14 mouse cellular contexts compared by ENCODE assay signal in genomic region chr17:69421592-69421991, GRCm38 (mm10). TPM values are rescaled to one million over a fixed set of nuclear protein-coding genes. Genes with fewer than 3 reads are reported as not detected.
DNase-seq lines count a peak whose midpoint lies in the region; ATAC-seq and TF ChIP-seq lines count a peak whose summit lies in the region.
"Had no signal": no experiment of that assay in that cellular context is flagged by ENCODE, and none has a peak within 500 bp of the region (broad histone marks: within the 10 kb centered on the region; RNA-seq: fewer than 3 reads in every experiment).

No protein-coding gene starts in this region.

- H3K4me1 ChIP-seq in lung, embryonic 14.5 days (ENCODE audit: insufficient read depth), result 0 out of 2 replicates have a peak, but pooled peaks cover 3% of the 10 kb centered on the region
- H3K4me1 ChIP-seq in ES-E14 (ENCODE audit: control insufficient read depth in 2 of 2, insufficient read depth in 2 of 2, low read length in 2 of 2, poor library complexity in 1 of 2), result peaks cover 2 to 5% of the 10 kb centered on the region in 2 experiments; a peak in 2 of 4 replicates
- no peaks in the 10 kb centered on the region for H3K4me1 ChIP-seq in midbrain, postnatal 0 days (ENCODE audit: insufficient read depth, low read length)

- no peaks in the 10 kb centered on the region for H3K36me3 ChIP-seq in lung, embryonic 14.5 days (ENCODE audit: insufficient read depth)
- H3K36me3 ChIP-seq in ES-E14 (ENCODE audit: control insufficient read depth, insufficient read depth, low read length, poor library complexity, severe bottlenecking), result no peaks in the 10 kb centered on the region
- H3K36me3 ChIP-seq in midbrain, postnatal 0 days (ENCODE audit: insufficient read depth, low read length), result no peaks in the 10 kb centered on the region
- H3K36me3 ChIP-seq: heart, embryonic 13.5 days had no signal

- H3K27ac ChIP-seq in lung, embryonic 14.5 days (ENCODE audit: low read depth), result no peak overlapping the region
- peak overlapping the region; percentile 74 for H3K27ac ChIP-seq in ES-E14 (ENCODE audit: insufficient read depth, low read depth, low read length, poor library complexity, severe bottlenecking)
- H3K27ac ChIP-seq in midbrain, postnatal 0 days (ENCODE audit: low read depth, low read length), result no peak overlapping the region
- H3K27ac ChIP-seq: heart, embryonic 13.5 days had no signal

- no peak for ATAC-seq in lung, embryonic 14.5 days (ENCODE audit: insufficient read depth)
- ATAC-seq in midbrain, postnatal 0 days (ENCODE audit: low FRiP score), result no peak
- ATAC-seq: intestine, postnatal 0 days had no signal

- DNase-seq in lung, embryonic 14.5 days, result peak; percentile 60
- DNase-seq in lung, postnatal 10 days, result no peak
- DNase-seq in ES-E14 (ENCODE audit: low read depth, low spot score), result peak; percentile 50
- DNase-seq in brain, adult 2 months (ENCODE audit: low read depth, low spot score), result peak; percentile 47
- peak; percentile 58 for DNase-seq in midbrain, postnatal 0 days (ENCODE audit: low spot score)
- DNase-seq in thymus, postnatal 14 days, result no peak
- no peak for DNase-seq in testis, postnatal 10 days (ENCODE audit: low spot score)
- DNase-seq: adrenal gland, adult 8-10 months; cerebellum, postnatal 10 days had no signal

- WGBS in lung, embryonic 14.5 days, result 2% methylated on average over 1 of the region's 1 CpGs
- 5% methylated on average over 1 of the region's 1 CpGs for WGBS in midbrain, postnatal 0 days

- no peak for TF ChIP-seq CTCF in lung, embryonic 14.5 days (IDR thresholded peaks at IDR 0.05; ENCODE audit: low read depth)
- TF ChIP-seq CTCF in midbrain, postnatal 0 days (IDR thresholded peaks at IDR 0.05), result no peak

- H3K9ac ChIP-seq in lung, embryonic 14.5 days, result no peak overlapping the region
- peak overlapping the region; percentile 47 for H3K9ac ChIP-seq in ES-E14 (ENCODE audit: insufficient read depth, low read depth, low read length, poor library complexity, severe bottlenecking)
- H3K9ac ChIP-seq in midbrain, postnatal 0 days (replicated peaks; ENCODE audit: low read length, poor library complexity, severe bottlenecking), result no peak overlapping the region
- H3K9ac ChIP-seq: heart, embryonic 13.5 days had no signal

- in situ Hi-C loops in ES-E14 (cut with MboI; ENCODE audit: low sequenced_read_pairs in 2 of 2, unreplicated experiment in 2 of 2), result no loop called here

- H3K9me3 ChIP-seq in lung, embryonic 14.5 days (ENCODE audit: low read depth, low read length), result no peaks in the 10 kb centered on the region
- no peaks in the 10 kb centered on the region for H3K9me3 ChIP-seq in ES-E14 (ENCODE audit: control insufficient read depth, insufficient read depth, low read depth, low read length)
- no peaks in the 10 kb centered on the region for H3K9me3 ChIP-seq in midbrain, postnatal 0 days (ENCODE audit: low read length)
- H3K9me3 ChIP-seq: heart, embryonic 13.5 days had no signal

- no peak overlapping the region for H3K4me2 ChIP-seq in lung, embryonic 14.5 days
- H3K4me2 ChIP-seq in midbrain, postnatal 0 days (ENCODE audit: low read depth, low read length, poor library complexity, severe bottlenecking), result no peak overlapping the region
- H3K4me2 ChIP-seq: heart, embryonic 13.5 days had no signal

- H3K4me3 ChIP-seq in lung, embryonic 14.5 days (ENCODE audit: low read depth, low read length), result no peak overlapping the region
- peak overlapping the region; percentile 44 to 57; a peak in 3 of 4 replicates for H3K4me3 ChIP-seq in ES-E14 (ENCODE audit: insufficient read depth in 1 of 2, low read depth in 1 of 2, low read length in 2 of 2, poor library complexity in 1 of 2, severe bottlenecking in 1 of 2)
- no peak overlapping the region for H3K4me3 ChIP-seq in midbrain, postnatal 0 days (ENCODE audit: low read depth, low read length)
- H3K4me3 ChIP-seq: heart, embryonic 13.5 days; myocyte had no signal

- no peaks in the 10 kb centered on the region for H3K27me3 ChIP-seq in lung, embryonic 14.5 days (ENCODE audit: insufficient read depth, low read length)
- H3K27me3 ChIP-seq in midbrain, postnatal 0 days (ENCODE audit: insufficient read depth, low read length), result no peaks in the 10 kb centered on the region
- H3K27me3 ChIP-seq: heart, embryonic 13.5 days had no signal

TF ChIP-seq in ES-E14, 5 proteins besides CTCF, POLR2A, EP300 and RAD21:
- TF ChIP-seq HCFC1 (IDR thresholded peaks at IDR 0.05; ENCODE audit: borderline replicate concordance, insufficient read depth, low read length) (peak; percentile 18; the same call in 1 of the 2 replicates), ZNF384 (IDR thresholded peaks at IDR 0.05; ENCODE audit: low read depth, low read length) (no peak), CHD2 (IDR thresholded peaks at IDR 0.05; ENCODE audit: low read depth, low read length) (0 out of 2 replicates have a peak, but pooled peaks have one; percentile 51), ZC3H11A (IDR thresholded peaks at IDR 0.05; ENCODE audit: borderline replicate concordance, low read depth, low read length) (no peak), MAFK (IDR thresholded peaks at IDR 0.05; ENCODE audit: insufficient read depth, low read depth, low read length) (0 out of 2 replicates have a peak, but pooled peaks have one; percentile 25)
TF ChIP-seq in ES-E14: peak in this region for 3.

RNA-seq across cellular contexts. Expression of gene Akain1, which starts 17.5 kb away (rescaled TPM):
- polyA plus RNA-seq in lung, embryonic 14.5 days (2014; fragmentation: Nextera tagmentation; extraction: Ambion mirVana), result not detected in 2 replicates
- total RNA-seq in ES-E14 (2012; rRNA removed), result not detected in 2 replicates
- 0.28 and 0.55 TPM in 2 replicates for total RNA-seq in midbrain, postnatal 0 days (2014; rRNA removed)
- polyA plus RNA-seq in midbrain, postnatal 0 days (2015; fragmentation: Nextera tagmentation; extraction: Ambion mirVana), result 0.53 TPM in 2 replicates
- polyA plus RNA-seq: heart, embryonic 13.5 days; intestine, postnatal 0 days; liver, embryonic 16.5 days; myocyte; urinary bladder, adult 2 months had no signal

RNA-seq across cellular contexts. Expression of gene Zbtb14, which starts 38.7 kb away (rescaled TPM):
- 23.5 and 24.9 TPM in 2 replicates for polyA plus RNA-seq in lung, embryonic 14.5 days (2014; fragmentation: Nextera tagmentation; extraction: Ambion mirVana)
- total RNA-seq in ES-E14 (2012; rRNA removed), result 5.4 and 7.1 TPM in 2 replicates
- 23.7 and 30.9 TPM in 2 replicates for total RNA-seq in midbrain, postnatal 0 days (2014; rRNA removed)
- polyA plus RNA-seq in midbrain, postnatal 0 days (2015; fragmentation: Nextera tagmentation; extraction: Ambion mirVana), result 21.4 and 22.1 TPM in 2 replicates

Comparison
In these comparisons a context has a peak if more than half of its experiments do, and no peak if none do; other contexts are left out.
1. DNase-seq: peak in lung, embryonic 14.5 days (single experiment), ES-E14 (single experiment), brain, adult 2 months (single experiment) and midbrain, postnatal 0 days (single experiment); none in lung, postnatal 10 days (single experiment), thymus, postnatal 14 days (single experiment) and testis, postnatal 10 days (single experiment).
2. H3K4me3 ChIP-seq: peak in ES-E14 (2 of 2); none in lung, embryonic 14.5 days (single experiment) and midbrain, postnatal 0 days (single experiment).